Mouse (Mus musculus) cerebellum, adult 18-20 months (tissue): ENCODE measurements around the gene Trpv5.

Experiments
- DNase-seq, 2 experiments: peaks; one replicate each; pipeline ENCODE4 v3.0.0; 2021

Gene Trpv5

DNA sequence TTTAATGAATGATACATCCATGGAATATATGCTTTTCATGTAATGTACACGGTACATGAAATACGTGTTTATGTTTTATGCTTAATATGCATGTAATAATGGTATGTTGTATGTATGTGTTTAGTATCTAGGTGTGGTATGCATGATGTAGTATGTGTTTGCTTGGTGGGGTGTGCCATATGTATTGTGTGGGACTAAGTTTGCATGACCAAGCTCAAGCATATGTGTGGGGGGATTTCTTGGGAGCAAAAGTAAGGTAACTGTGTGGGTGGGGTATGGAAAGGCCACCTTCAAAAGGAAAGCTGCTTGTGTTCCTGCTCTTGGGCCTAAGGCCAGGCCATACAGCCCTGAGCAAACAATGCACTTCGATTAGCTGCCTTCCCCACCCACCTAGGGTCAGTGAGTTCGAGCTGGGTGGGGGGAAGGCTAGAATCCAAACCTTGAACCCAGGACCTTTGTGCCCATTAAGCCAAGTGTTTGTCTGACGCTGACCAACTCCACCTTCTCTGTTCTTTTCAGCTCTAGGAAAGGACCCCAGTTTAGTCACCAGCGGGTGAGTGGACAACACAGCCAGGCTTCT, 42.6 kb downstream of the Trpv5 start:
- no peak for DNase-seq

DNA sequence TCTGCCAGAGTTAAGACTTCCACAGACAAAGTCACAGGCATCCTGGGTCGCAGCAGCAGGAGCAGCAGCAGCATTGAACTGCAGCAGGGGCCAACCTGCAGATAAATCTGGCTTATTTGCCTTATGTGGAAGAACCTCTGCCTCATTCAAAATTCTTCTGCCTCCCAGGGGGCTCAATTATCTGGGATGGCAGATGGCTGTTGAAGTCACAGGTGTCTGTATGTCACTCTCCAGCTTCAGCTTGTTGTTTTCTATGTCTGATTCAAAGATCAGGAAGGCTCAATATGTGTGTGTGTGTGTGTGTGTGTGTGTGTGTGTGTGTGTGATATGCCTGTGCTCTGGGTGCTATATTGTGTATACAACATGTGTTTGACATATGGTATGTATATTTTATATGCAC, 43.2 kb downstream of the Trpv5 start:
- no peak for DNase-seq

DNA sequence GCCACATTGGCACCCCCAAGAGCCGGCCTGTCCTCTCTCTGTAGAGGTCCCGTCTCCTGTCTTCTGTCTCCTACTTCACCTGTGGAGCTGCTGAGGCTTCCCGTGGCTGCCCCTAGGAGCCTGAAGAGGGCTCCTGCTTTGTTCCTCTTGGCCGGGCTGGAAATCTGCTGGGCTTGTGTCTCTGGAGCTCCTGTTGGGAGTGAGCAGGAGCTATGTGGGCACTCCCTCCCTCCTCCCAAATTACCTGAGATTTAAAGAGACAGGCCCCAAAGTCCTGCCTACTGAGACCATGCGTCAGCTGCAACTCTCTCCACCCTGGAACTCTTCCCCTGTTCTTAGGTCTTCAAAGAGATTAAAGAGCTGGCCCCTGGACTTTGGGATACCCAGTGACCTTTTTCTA, 44.4 kb downstream of the Trpv5 start, which contains the start of gene Trpv6:
Trpv6 (minus strand) TSS at position 228 of the 400 bp plus-strand sequence.
- no peak for DNase-seq

DNA sequence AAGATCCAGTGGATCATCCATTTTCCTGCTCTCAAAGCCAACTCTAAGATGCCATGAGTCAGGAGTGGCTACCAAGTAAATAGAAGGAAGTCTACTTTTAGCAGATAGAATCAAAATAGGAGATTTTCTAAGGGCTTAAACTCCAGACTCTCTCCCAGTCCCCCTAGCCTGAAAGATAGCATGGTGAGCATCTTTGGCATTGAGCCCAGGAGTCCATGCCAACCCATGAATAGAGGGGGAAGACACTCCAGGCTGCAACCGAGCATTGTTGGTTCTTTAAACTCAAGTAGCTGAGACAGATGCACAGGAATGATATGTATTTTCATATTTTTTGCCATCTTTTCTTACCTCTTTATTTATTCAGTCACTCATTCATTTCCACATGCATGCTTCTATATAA, 45.4 kb downstream of the Trpv5 start:
- no peak for DNase-seq

DNA sequence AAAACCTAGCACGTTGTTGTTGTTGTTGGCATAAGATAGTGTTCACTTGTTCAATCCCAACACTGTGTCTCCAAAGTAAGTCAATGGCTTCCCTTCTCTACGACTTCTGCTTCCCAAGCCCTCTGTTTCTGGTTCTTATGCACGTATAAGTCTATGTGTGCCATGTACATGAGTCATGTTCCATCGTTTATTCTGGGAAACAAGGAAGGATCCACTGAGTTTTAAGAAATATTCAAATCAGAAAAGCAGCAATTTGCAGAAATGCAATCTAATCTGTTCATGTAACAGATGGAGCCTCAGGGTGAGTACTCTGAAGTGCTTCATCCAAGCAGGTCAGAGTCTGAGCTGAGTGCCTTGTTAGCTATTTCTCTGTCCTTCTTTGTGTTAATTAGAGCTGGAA, 49.0 kb downstream of the Trpv5 start:
- no peak for DNase-seq

DNA sequence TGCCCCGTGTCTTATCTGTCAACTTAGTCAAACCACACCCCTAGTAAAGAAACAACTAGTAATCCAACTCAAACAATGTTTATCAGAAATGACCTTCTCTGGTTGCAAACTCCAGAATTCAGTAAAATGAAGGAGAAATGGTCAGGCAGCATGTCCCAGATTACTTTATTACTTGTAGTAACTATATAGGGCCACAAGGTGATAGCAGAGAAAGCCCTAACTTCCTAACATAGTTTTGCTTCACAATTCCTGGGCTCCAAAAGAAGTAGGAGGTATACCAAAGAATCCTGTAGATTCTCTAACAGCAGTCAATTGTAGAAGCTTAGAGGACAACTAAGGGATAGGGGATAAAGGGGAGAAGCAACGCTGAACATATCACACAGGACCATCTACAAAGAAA, 49.8 kb downstream of the Trpv5 start:
- no peak for DNase-seq

DNA sequence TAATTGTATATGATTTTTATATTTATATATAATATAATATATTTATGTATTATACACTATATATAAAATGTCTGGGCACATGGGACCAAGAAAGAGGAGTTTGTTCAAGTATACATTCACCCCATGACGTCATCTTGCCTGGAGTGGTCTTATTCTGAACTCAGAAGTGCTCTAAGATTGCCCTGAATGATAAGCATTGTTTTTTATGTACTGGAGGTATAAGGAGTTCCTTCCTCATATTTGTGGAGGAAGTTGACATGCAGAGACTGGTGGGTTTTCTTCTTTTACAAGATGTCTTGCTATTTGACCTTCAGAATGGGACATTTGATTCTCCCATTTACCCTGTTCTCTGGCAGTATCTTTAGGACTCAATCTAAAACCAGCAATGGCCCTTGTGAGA, 52.4 kb downstream of the Trpv5 start:
- no peak for DNase-seq

DNA sequence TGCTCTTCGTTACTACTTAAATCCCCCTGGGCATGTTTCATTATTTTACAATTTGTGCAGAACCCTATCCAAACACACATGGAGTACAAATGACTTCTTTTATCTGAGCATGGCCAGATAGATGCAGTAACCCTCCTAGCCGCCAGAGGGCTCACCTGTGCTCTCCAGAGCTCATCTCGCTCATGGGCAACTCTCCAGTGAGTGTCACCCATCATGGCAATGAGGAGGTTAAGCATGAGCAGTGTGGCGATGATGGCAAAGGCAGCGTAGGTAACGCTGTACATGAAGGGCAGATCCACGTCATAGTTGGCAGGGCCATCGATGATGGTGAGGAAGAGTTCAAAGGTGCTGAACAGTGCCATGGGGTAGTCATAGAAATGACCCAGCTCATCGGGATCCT, 57.9 kb downstream of the Trpv5 start:
- DNase-seq: no peak

DNA sequence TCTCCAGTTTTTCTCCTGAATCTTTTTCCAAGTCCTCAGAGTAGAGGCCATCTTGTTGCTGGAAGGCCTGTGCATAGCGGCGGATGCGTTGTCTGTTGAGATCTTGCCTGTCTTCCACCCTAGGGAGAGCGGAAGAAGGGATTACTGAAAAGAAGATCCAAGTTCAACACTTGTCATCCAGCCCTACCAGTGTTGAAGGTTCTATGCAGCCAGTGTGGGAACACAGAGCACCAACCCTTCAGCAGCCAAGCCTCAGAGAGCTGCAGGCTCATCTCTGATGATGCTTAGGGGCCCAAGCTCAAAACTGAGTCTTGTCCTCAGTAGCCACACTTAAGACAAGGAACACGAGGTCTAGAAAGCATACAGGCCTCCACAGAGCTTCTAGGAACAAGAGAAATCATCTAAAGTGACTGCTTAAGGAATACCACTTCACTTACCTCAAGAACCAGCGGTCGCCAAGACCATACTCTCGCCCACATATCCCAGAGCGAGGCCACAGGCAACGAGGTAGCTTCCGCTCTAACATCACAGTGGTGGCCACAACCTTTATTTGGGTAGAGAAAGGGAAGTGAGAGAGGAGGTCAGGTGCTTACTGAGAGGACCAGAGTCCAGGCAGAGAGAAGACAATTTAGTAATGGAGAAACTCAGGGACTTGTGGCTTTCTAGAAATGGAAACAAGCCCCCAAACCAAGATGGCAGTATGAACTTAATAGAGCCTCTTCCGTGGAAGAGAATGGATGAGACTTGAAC, 59.2 kb downstream of the Trpv5 start:
- DNase-seq: no peak

DNA sequence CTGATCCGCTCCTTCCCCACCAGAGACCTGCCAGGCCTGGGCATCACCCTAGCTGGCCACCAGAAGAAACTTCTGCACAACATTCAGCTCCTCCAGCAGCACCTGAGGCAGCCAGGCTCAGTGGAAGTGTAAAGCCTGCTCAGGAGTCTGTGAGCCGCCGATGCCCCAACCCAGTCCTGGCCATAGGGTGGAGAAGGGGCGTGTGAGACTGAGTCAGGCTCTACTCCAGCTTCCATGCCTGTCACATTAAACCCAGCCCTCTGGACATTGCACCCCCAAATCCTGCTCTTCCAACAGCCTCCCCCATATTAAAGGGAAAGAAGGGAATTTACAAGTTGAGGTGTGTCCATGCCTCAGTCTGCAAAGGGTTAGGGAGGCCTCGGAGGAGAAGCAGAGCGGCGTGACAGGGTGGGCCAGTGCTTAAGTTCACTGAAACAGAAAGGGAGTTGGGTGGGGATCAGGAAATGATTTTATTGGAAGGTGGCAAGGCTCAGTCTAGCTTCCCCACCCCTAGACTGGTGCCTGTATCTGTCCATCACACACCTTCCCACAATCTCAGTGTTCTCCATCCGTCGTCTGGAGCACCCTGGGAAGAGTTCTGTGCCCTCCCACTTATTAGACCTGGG, 60.3 kb downstream of the Trpv5 start:
- no peak for DNase-seq

DNA sequence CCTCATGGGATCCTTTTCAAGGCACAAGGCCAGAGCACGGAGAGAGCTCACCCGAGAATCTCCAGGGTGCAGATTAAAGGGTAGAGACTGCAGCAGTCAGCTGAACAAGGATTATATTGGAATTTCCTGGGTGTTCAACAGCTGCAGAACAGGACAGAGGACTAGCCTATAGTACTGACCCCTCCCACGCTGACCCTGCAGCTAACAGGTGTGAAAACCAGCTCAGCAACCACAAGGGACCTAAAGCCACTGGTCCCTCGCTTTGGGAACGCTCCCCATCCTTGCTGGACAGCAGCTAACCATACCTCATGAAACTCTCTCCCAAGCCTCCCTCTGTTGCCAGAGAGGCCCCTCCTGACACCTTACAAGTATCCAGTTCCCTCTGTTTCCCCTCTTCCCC, 72.9 kb downstream of the Trpv5 start:
- no peak for DNase-seq

DNA sequence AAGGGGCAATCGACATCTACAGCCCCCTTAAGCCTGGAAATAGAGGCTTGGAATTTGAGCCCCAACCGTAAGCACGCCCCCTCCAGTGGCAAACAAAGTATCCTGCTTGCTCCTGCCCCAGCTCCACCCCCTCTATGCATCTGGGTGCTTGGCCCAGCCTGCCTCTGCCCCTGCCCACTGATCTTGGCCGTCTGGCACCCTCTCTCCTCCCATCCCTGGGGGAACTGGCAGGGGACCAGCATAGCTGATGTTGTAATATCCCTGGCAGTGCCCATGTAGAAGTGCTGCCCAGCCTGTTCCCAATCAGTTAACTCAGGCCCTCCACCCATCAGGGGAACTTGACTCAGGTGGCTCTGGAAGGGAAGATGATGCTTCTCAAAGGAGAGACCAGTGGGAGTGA, 74.4 kb downstream of the Trpv5 start:
- no peak for DNase-seq

DNA sequence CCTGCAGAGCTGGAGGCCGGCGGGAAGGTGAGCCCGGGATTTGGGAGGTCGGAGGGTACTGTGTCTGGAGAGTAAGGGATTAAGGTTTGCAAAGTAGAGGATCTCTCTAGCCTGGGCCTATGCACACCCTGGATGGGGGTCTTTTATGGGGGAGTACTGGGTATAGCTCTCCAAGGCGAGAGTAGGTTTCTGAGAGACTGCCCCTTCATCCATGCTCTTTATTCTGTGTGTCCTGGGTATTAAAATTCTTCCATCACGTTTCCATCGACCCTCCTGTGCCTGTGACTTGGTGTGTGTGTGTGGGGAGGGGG, 74.8 kb downstream of the Trpv5 start:
- DNase-seq: no peak

DNA sequence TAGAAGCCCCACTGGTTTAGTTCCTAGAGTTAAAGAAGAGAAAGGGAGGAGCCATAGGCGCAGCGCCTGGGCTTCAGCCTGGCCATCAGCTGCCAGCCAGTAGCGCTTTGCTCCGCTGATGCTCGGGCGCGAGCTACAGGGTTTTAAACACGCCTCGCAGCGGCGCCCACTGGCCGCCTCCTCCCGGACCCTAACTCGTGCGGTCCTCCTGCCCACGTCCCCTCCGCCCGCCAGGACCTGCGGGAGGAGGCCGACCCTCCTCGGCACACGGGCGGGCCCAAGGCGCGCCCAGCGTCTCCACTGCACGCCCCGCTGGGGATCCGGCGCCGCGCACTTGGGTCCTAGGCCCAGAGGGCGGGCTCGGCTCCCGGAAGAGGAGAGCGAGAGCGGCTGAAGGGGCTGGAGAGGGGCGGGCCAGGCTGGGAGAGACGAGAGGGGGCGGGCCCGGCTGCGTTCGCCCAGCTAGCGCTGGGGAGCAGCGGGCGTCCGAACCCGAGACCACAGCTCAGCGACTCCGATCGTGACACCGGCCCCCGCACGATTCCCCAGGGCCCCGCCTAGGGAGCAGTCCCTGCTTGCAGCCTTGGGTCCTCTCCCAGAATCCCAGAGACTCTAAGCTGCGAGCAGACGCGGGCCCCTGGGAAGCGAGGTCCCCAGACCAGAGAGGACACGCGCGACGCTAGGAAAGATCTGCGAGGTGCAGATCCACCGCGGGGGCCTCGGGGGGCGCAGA, 75.3 kb downstream of the Trpv5 start, which contains the start of gene Ephb6:
Ephb6 (plus strand) TSS at position 422 of the 733 bp plus-strand sequence.
- peak in 1 of 2 experiments; percentile 14 for DNase-seq

DNA sequence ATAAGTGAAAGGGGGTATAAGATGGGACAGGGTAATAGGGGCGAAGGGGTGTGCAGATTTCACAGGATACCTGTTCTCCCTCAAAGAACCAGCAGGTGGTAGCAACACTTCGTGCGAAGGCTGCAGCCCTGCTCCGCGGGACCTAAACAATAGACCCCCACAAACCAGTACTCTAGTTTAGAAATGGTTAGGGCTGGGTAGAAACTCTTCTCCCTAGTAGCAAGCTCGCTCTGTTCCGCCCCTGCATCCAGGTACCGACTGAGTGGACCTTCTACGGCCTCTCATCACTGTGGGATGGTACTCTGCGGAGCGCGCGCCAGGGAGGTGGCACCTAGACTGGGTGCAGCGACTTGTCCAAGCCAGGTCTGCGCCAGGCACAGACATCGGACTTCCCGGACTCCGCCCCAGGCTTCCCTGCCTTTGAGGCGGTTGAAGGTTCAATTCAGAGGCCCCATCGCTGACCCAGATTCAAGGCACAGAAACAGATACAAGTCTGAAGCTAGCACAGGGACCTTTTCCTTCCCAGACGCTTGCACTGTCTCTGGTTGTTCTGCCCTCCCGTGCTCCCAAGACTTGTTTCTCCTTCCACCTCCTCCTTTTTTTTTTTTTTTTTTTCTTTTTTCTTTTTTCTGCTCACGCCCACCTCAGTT, 76.0 kb downstream of the Trpv5 start:
- no peak for DNase-seq
